Mouse (Mus musculus) megakaryocyte, embryonic 14.5 days (primary cell): ENCODE measurements around the gene Snap91. TPM values are rescaled to one million over a fixed set of nuclear protein-coding genes. Genes with fewer than 3 reads are reported as not detected.
A peak's percentile ranks its signal among the peaks of the same experiment; 100 is the strongest.

ENCODE experiments used
- H3K27me3 ChIP-seq: replicated peaks from 2 replicates; pipeline ENCODE3; 2012; ENCODE audit warnings: inconsistent platforms
- H3K36me3 ChIP-seq: replicated peaks from 2 replicates; pipeline ENCODE3; 2012; ENCODE audit warnings: low read length, inconsistent platforms, mixed read lengths
- H3K4me1 ChIP-seq: 2 replicates; pipeline ENCODE4 v1.6.1; 2012; ENCODE audit warnings: inconsistent platforms
- H3K4me3 ChIP-seq: replicated peaks from 2 replicates; pipeline ENCODE3; 2012; ENCODE audit warnings: moderate library complexity, mild to moderate bottlenecking, inconsistent platforms
- H3K9me3 ChIP-seq: 2 replicates; pipeline ENCODE4 v1.6.1; 2012; ENCODE audit warnings: inconsistent platforms
- FLI1 ChIP-seq: IDR thresholded peaks from 2 replicates; pipeline ENCODE4 v1.6.1; 2012; ENCODE audit warnings: low read length, inconsistent platforms, mixed read lengths
- GATA1 ChIP-seq: IDR thresholded peaks from 3 replicates; pipeline ENCODE4 v1.6.1; 2012; ENCODE audit warnings: mixed read lengths, low read length, inconsistent platforms, borderline replicate concordance
- polyA plus RNA-seq: library from polyadenylated mRNA; stranded (reverse); fragments of >175 nt; gene quantifications from 2 replicates; pipeline ENCODE4 v1.2.3, GENCODE M21; 2012; ENCODE audit warnings: low replicate concordance; ENCODE audit not compliant: insufficient read depth

Snap91 gene
- polyA plus RNA-seq: not detected in 2 replicates

DNA sequence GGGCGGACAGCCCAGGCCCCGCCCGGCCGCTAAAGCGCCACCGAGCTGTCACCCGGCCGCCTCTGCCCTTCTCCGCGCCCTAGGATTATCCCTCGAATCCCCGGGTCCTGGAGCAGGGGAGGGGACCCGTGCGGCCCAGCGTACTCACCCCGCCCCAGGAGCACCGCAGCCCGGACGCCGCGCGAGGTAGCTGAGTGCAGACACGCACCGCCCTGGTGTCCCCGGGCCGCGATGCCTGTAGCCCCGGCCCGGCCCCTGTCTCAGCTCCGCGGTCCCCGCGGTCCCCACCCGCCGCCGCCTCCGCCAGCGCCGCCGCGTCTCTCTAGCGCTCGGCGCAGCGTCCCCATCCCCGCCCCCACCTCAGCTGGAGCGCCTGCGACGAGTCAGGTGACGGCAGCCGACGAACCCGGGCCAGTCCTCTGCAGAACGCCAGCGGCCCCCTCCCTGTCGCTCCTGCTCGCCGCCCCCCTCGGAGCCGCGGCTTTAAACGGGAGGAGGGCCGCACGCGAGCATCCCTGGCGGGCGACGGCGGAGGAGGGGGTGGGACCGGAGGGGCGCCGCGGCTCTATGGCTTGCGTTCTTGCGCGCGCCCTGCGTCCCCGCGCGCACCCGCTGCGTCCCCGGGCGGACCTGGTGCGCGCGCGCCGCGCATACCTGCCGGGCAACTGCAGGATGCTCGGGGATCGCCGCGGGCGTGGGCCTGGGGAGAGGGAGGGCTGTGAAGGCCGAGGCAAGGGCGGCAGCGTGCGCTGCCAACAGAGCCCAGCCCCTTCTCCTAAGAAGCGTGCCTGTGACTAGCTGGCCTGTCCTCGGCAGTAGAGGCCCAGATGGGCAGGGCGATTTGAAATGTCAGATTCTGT lies at the start of gene Snap91:
TSS of gene Snap91 (minus strand) at position 542 of the 860 bp plus-strand sequence.
- peaks cover 14% of the 10 kb centered on the region for H3K4me1 ChIP-seq
- H3K27me3 ChIP-seq: peaks cover 46% of the 10 kb centered on the region
- peak within 1 kb of the TSS; percentile 79 for H3K4me3 ChIP-seq
- peaks cover 11% of the 10 kb centered on the region for H3K9me3 ChIP-seq
- TF ChIP-seq FLI1 (no peak), GATA1 (no peak)
- H3K36me3 ChIP-seq: no peaks in the 10 kb centered on the region

- no peak for TF ChIP-seq GATA1
- TF ChIP-seq FLI1: no peak
- no peaks in the 10 kb centered on the region for H3K36me3 ChIP-seq
- no peaks in the 10 kb centered on the region for H3K27me3 ChIP-seq
- H3K9me3 ChIP-seq: no peaks in the 10 kb centered on the region; the same call in 1 of the 2 replicates
- no peak overlapping the region for H3K4me3 ChIP-seq
- no peaks in the 10 kb centered on the region for H3K4me1 ChIP-seq
Observed at GRCm38 (mm10) chr9:86926519-86926918, 46.1 kb upstream of the Snap91 start.

- H3K4me3 ChIP-seq: no peak overlapping the region
Observed at GRCm38 (mm10) chr9:86925688-86926087, 45.2 kb upstream of the Snap91 start.

GRCm38 (mm10) chr9:86922430-86922829 lies 42.0 kb upstream of the Snap91 start:
- Histone ChIP-seq H3K4me1 (no peaks in the 10 kb centered on the region), H3K9me3 (no peaks in the 10 kb centered on the region; the same call in 1 of the 2 replicates), H3K27me3 (no peaks in the 10 kb centered on the region), H3K4me3 (no peak overlapping the region), H3K36me3 (no peaks in the 10 kb centered on the region)
- TF ChIP-seq GATA1 (no peak), FLI1 (no peak)

More at GRCm38 (mm10) chr9:86925688-86926087, 45.2 kb upstream of the Snap91 start:
- Histone ChIP-seq H3K36me3 (no peaks in the 10 kb centered on the region), H3K27me3 (no peaks in the 10 kb centered on the region), H3K4me1 (no peaks in the 10 kb centered on the region), H3K9me3 (no peaks in the 10 kb centered on the region; the same call in 1 of the 2 replicates)
- TF ChIP-seq GATA1 (no peak), FLI1 (no peak)

GRCm38 (mm10) chr9:86916543-86916942 lies 36.1 kb upstream of the Snap91 start:
- H3K9me3 ChIP-seq: no peaks in the 10 kb centered on the region
- no peak overlapping the region for H3K4me3 ChIP-seq
- H3K36me3 ChIP-seq: no peaks in the 10 kb centered on the region
- no peaks in the 10 kb centered on the region for H3K27me3 ChIP-seq
- no peaks in the 10 kb centered on the region for H3K4me1 ChIP-seq
- no peak for TF ChIP-seq FLI1
- no peak for TF ChIP-seq GATA1

DNA sequence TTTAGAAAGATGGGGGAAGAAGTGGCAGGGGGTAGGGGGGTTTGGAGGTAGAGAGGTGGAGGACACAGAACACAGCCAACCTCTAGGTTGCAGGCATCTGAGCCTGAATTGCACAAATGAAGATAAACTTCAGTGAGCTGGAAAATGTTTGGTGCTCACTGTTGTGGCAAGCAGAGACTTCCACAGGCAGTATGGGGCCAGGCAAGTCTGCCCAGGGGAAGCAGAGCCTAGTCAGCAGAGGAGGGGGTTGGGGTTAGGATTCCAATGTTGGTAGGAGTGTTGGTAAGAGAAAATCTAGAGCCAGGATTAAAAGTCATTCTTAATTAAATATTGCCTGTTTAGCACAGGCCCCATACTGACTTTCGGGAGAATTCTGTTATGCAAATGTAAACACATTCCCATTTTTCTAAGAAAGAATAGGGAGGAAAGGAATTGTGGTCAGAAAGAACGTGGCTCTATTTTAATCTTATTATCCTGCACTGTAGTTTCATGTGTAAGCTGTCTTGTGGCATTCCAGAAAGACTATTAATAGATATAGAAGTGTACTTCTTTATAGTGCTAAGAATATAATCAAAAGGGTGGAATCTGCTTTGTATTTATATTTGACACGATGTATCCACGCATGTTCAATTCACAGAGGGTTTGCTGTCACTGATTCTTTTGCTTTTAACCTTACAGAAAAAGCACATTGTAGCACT lies 19.2 kb upstream of the Snap91 start:
- TF ChIP-seq GATA1 (no peak), FLI1 (no peak)
- H3K27me3 ChIP-seq: no peaks in the 10 kb centered on the region
- H3K36me3 ChIP-seq: no peaks in the 10 kb centered on the region
- peaks cover 7% of the 10 kb centered on the region for H3K9me3 ChIP-seq
- no peaks in the 10 kb centered on the region for H3K4me1 ChIP-seq
- no peak overlapping the region for H3K4me3 ChIP-seq

GRCm38 (mm10) chr9:86879216-86880112 lies 990 bp downstream of the Snap91 start:
- Histone ChIP-seq H3K4me1 (peaks cover 14% of the 10 kb centered on the region), H3K27me3 (peaks cover 46% of the 10 kb centered on the region), H3K4me3 (peak overlapping the region; percentile 79), H3K9me3 (peaks cover 8% of the 10 kb centered on the region; the same call in 1 of the 2 replicates), H3K36me3 (no peaks in the 10 kb centered on the region)
- no peak for TF ChIP-seq GATA1
- no peak for TF ChIP-seq FLI1

DNA sequence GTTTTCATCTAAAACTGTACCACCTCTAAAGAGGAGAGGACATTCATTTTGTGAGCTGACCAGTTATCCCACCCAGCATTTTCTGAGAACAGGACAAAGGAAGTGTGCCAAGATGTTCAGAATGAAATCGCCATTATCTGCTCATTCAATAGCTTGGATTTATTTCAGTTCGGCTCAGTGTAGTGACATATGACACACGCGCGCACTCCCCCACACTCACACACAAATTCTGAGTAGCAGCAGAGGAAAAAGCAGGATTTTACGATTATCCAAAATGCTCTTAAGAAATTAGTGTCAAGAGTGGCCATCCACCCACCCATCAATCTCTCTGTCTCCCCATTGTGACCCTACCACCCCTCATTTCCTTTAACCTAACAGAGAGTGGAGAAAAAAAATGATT lies 1.7 kb downstream of the Snap91 start:
- Histone ChIP-seq H3K4me3 (no peak overlapping the region), H3K27me3 (peaks cover 46% of the 10 kb centered on the region), H3K4me1 (peaks cover 14% of the 10 kb centered on the region), H3K9me3 (peaks cover 8% of the 10 kb centered on the region; the same call in 1 of the 2 replicates), H3K36me3 (no peaks in the 10 kb centered on the region)
- TF ChIP-seq FLI1: no peak
- no peak for TF ChIP-seq GATA1

DNA sequence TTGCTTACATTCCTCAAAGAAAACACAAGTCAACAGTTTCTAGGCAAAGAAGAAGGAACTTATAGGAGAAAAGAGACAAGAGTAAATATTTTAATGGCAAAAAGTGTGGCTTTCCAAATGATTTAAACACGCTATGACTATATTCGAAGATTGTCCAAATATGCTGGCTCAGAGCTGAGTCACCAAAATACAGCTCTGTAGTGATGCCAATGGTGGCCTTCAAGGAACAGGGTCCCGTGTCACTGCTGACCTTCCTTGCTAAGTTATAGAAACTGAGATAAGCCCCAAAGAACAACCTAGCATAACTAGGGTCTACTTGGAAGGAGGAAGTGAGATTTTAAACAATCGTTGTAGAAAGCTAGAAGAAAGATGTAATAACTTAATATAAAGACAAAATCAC lies 6.8 kb downstream of the Snap91 start:
- TF ChIP-seq FLI1 (no peak), GATA1 (no peak)
- Histone ChIP-seq H3K36me3 (no peaks in the 10 kb centered on the region), H3K27me3 (peaks cover 12% of the 10 kb centered on the region), H3K9me3 (no peaks in the 10 kb centered on the region), H3K4me1 (no peaks in the 10 kb centered on the region), H3K4me3 (no peak overlapping the region)
